Mouse (Mus musculus) small intestine, adult 10 weeks (tissue): ENCODE measurements around the gene Pip5kl1. TPM values are rescaled to one million over a fixed set of nuclear protein-coding genes. Genes with fewer than 3 reads are reported as not detected.

ENCODE experiments used
- polyA plus RNA-seq: library from polyadenylated mRNA; stranded (reverse); fragments of 350-450 nt; fragmentation: Illumina TruSeq; extraction: RNeasy Lipid Tissue Mini Kit (QIAGEN cat#74804); gene quantifications from one replicate; pipeline ENCODE4 v1.2.3, GENCODE M21; 2014; ENCODE audit warnings: low replicate concordance

Pip5kl1 gene
- not detected for polyA plus RNA-seq

DNA sequence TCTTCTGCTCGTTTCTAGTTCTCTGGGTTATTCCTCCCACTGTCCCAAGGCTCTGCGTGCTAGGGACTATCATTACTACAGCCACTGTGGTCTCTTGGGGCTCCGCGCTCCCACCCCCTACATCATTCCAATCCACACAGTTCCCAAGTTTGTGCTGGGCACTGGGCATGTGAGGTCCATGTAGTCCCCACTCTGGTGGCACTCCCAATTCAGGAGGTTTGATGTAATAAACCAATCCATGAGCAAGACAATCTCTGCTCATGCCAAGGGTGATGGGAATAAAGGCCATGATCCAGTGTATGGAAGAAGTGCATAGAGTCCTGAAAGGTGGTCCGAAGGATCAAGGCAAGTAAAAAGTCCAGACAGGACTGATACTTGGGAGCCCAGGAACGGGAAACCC lies at the start of gene Pip5kl1:
Pip5kl1 (plus strand) TSS at position 301 of the 400 bp plus-strand sequence.

DNA sequence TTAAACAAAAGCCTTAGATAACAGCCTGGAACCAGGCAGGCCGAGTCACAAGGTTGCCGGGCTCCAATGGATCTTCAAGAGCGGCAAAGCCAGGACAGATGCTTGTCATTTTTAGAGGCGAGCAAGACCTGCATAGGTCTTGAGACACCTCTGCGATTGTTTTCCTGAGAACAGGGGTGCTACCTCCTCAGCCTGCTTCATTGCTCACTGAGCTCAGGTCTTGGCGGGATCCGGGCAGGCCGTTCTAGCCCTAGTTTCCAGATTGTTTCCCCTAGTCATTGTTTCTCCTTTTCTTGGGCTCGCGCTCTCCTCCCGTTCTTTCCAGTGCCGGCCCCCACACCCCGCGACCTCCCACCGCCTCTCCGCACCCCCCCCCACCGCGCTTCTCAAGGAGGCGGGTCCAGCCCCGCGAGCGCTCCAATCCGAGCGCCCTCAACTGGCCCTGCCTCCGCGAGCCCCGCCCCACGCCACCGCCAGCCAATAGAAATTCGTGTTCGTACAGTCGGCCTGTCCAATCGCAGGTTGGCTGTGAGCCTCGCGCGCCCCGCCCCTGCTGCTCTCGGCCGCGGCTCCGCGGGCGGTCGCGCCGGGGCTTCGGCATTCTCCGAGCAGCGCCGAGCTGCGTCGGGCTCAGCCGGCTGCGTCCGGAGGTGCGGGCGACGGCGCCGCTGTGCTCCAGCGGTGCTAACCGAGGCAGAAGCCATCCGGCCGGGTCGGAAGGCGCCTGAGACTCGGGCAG lies 39.7 kb upstream of the Pip5kl1 start, which contains the start of gene Fam102a:
Fam102a (plus strand) TSS at position 600 of the 739 bp plus-strand sequence.

DNA sequence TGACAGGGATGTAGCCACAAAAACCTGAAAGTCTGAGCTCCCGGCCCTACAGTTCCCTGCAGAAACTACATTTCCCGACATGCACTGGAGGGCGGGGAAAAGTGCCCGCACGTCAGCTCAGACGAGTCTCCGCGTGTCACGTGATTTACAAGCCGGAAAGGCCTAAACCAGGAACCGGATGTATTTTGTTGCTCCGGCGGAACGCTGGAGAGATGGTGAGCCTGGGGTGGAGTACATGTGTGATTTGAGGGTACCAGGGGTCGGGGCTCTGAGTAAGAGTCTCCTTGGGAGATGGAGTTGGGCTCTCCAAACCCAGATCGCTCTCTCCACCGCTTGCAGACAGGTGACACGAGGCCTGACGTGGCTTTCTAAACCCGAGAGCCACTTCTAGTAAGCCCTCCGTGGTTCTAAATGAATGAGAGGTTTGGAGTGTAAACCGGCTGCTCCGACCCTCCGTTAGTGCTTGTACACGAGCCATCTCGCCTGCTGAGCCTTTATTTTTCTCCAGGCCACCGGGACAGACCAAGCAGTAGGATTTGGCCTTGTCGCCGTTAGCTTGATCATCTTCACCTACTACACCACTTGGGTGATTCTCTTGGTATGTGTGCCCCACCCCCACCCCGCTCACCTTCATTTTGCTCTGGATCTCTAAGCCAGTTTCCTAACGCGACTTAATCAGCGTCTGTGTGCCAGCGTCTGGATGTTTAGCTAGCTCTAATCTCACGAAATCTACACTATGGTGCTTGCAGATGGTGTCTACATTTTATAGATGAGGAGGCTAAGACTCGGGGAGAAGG lies 3.7 kb upstream of the Pip5kl1 start, which contains the start of gene Dpm2:
Dpm2 (plus strand) TSS at position 161 of the 797 bp plus-strand sequence.

DNA sequence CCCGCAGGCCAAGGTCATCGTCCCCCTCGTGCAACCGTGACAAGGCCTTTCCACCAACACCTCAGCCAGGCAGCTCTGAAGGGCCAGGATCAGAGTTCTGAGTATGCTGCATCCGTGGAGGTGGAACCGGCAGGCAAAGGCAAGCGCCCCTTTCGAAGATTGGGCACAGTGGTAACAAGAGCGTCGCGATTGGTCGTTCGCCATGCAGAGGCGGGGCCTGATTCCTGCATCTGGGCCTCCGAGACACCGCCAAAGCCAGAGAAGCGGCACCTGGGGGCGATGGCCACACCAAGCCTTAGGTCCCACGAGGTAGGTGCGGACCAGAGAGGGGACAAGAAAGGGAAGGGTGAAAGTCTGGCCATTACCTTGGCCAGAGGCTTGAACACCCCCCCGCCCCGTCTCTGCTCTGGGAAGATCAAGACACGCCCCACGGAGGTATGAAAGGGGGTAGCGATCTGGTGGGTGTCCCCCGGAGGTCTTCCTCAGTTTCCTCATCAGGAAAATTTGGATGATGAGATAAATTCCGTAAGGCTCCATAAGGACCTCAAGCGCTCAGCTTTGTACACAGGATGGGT lies 1.1 kb downstream of the Pip5kl1 start, which contains the start of gene 9430097D07Rik:
9430097D07Rik (minus strand) TSS at position 99 of the 575 bp plus-strand sequence.

DNA sequence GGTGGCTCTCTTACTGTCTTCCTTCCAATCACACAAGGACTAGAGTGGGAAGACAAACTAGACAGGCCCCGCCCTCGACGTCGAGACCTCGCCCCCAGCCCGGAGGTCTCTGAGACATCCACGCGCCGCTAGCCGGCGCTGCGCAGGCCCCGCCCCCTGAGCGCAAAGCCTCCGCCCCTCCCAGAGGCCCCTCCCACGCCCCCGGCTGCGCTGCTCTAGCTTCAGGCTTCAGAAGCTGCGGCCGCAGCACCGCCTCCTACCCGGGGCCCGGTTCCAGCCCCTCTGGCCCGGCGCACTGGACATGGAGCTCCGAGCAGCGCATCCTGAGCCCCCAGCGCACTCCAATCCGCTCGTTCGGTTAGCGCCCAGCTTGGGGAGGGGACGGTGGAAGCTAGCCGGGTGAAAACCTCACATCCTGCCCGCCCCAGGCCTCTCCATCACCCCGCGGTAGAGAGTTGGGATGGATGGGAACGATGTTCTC lies 12.3 kb downstream of the Pip5kl1 start, which contains the start of gene St6galnac4:
St6galnac4 (plus strand) TSS at position 225 of the 481 bp plus-strand sequence.

DNA sequence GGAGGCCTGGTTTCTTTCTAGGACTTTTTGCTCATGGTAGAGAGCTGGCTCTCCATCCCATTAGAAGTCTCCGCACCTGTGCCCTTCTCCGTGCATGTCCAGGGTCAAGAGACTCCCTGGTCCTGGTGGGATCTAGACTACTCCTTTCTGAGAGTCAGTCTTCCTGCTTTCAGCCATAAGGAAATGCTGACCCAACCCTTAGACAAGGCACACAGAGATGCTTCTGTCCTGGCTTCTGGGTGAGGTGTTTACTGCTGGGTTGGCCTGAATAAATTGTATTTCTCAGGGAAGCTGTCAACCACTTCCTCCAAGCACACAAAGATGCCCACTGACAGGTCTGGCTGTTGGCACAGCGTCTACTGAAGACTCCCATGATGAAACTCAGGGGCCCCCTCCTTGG lies 24.8 kb downstream of the Pip5kl1 start, which contains the start of gene St6galnac6:
St6galnac6 (plus strand) TSS at position 301 of the 400 bp plus-strand sequence.

DNA sequence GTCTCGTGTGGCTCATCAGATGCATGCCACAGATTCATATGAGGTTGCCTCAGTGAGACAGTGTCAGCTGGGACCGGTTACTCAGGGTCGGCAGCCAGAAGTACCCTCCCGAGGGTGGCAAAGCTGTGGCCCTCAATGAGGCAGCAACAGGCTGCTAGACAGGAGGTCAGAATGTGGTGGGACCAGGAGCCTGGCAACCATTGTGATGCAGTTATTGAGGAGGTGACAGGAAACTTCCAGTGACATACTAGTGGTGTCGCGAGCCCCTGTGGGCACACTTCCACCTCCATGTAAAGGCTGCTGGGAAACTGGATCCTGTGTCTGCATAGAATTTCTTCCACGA lies 46.9 kb downstream of the Pip5kl1 start, which contains the start of gene Ak1:
Ak1 (plus strand) TSS at position 242 of the 343 bp plus-strand sequence.

Other genes with a start within 250 kb of the Pip5kl1 start
- 9.2 TPM for gene Ciz1, start 222.5 kb upstream of the Pip5kl1 start, polyA plus RNA-seq
- 4.1 TPM for gene Dnm1, start 221.5 kb upstream of the Pip5kl1 start, polyA plus RNA-seq
- 0.52 TPM for gene 1110008P14Rik, start 192.9 kb upstream of the Pip5kl1 start, polyA plus RNA-seq
- not detected for gene Lcn2, start 186.5 kb upstream of the Pip5kl1 start, polyA plus RNA-seq
- gene Ptges2, start 178.9 kb upstream of the Pip5kl1 start, polyA plus RNA-seq, result 1.1 TPM
- 0.59 TPM for gene Naif1, start 124.3 kb upstream of the Pip5kl1 start, polyA plus RNA-seq
- 2.0 TPM for gene Slc25a25, start 123.4 kb upstream of the Pip5kl1 start, polyA plus RNA-seq
- gene Fam102a, start 39.5 kb upstream of the Pip5kl1 start, polyA plus RNA-seq, result 15.2 TPM
- gene Dpm2, start 3.9 kb upstream of the Pip5kl1 start, polyA plus RNA-seq, result 2.4 TPM
- gene 9430097D07Rik, start 887 bp downstream of the Pip5kl1 start, polyA plus RNA-seq, result not detected
- 0.59 TPM for gene St6galnac4, start 12.3 kb downstream of the Pip5kl1 start, polyA plus RNA-seq
- gene St6galnac6, start 24.9 kb downstream of the Pip5kl1 start, polyA plus RNA-seq, result 0.30 TPM
- gene Ak1, start 47.0 kb downstream of the Pip5kl1 start, polyA plus RNA-seq, result 0.33 TPM
- gene Eng, start 71.8 kb downstream of the Pip5kl1 start, polyA plus RNA-seq, result 0.11 TPM
- gene Fpgs, start 129.3 kb downstream of the Pip5kl1 start, polyA plus RNA-seq, result not detected
- 31.9 TPM for gene Cdk9, start 138.3 kb downstream of the Pip5kl1 start, polyA plus RNA-seq
- gene Sh2d3c, start 146.3 kb downstream of the Pip5kl1 start, polyA plus RNA-seq, result 0.19 TPM
- gene 6330409D20Rik, start 166.2 kb downstream of the Pip5kl1 start, polyA plus RNA-seq, result not detected
- gene Tor2a, start 182.4 kb downstream of the Pip5kl1 start, polyA plus RNA-seq, result 1.3 TPM
- 0.41 TPM for gene Ttc16, start 200.8 kb downstream of the Pip5kl1 start, polyA plus RNA-seq
- 0.82 TPM for gene Ptrh1, start 201.0 kb downstream of the Pip5kl1 start, polyA plus RNA-seq
- not detected for gene Cfap157, start 209.6 kb downstream of the Pip5kl1 start, polyA plus RNA-seq